Mouse (Mus musculus) forebrain, postnatal 0 days (tissue): ENCODE results near the gene Garem2. TPM values are rescaled to one million over a fixed set of nuclear protein-coding genes. Genes with fewer than 3 reads are reported as not detected.

Source experiments
- ATAC-seq: fragments of 200-750 bp; cut with Nextera tagmentation; 2 replicates; pipeline ENCODE4 v1.8.0; 2017; ENCODE audit warnings: mild to moderate bottlenecking, moderate library complexity
- DNase-seq: peaks from one replicate; pipeline ENCODE4 v3.0.0-alpha.2; 2015
- H3K27ac ChIP-seq: fragments of 300-500 bp; sonication (generic); 2 replicates; pipeline ENCODE4 v1.5.1; 2014; ENCODE audit warnings: low read depth, mild to moderate bottlenecking, antibody characterized with exemption, low read length, moderate library complexity, mixed read lengths
- H3K27me3 ChIP-seq: fragments of 300-500 bp; sonication (generic); 2 replicates; pipeline ENCODE4 v1.6.1; 2014; ENCODE audit warnings: mild to moderate bottlenecking, low read length, mixed read lengths; ENCODE audit not compliant: insufficient read depth
- H3K36me3 ChIP-seq: fragments of 300-500 bp; sonication (generic); 2 replicates; pipeline ENCODE4 v1.6.1; 2014; ENCODE audit warnings: mild to moderate bottlenecking, moderate library complexity; ENCODE audit not compliant: insufficient read depth
- H3K4me1 ChIP-seq: fragments of 300-500 bp; sonication (generic); 2 replicates; pipeline ENCODE4 v1.6.1; 2014; ENCODE audit warnings: antibody characterized with exemption; ENCODE audit not compliant: insufficient read depth
- H3K4me2 ChIP-seq: fragments of 300-500 bp; sonication (generic); 2 replicates; pipeline ENCODE4 v1.6.1; 2014; ENCODE audit warnings: low read depth, mild to moderate bottlenecking, moderate library complexity
- H3K4me3 ChIP-seq: fragments of 300-500 bp; sonication (generic); 2 replicates; pipeline ENCODE4 v1.5.1; 2014; ENCODE audit warnings: low read depth, low read length, mixed read lengths
- H3K9ac ChIP-seq: fragments of 300-500 bp; sonication (generic); 2 replicates; pipeline ENCODE4 v1.6.1; 2014; ENCODE audit warnings: mild to moderate bottlenecking
- H3K9me3 ChIP-seq: fragments of 300-500 bp; sonication (generic); 2 replicates; pipeline ENCODE4 v1.6.1; 2016; ENCODE audit warnings: low read length
- CTCF ChIP-seq: sonication (generic); IDR thresholded peaks from 2 replicates; pipeline ENCODE4 v1.5.1; 2016; ENCODE audit warnings: antibody characterized with exemption, control low read depth, low read depth
- WGBS: fragments of 180-500 bp; shearing (Covaris S2); extraction: QIAGEN DNeasy Blood & Tissue Kit; methylation state at CpG from one replicate; pipeline ENCODE4 v1.1.7; 2014; 5-methylcytosine and 5-hydroxymethylcytosine counted together
- polyA plus RNA-seq: library from polyadenylated mRNA; unstranded; fragments of >200 nt; fragmentation: Nextera tagmentation; extraction: Ambion mirVana; gene quantifications from 2 replicates; pipeline ENCODE4 v1.2.1, GENCODE M21; 2015
- total RNA-seq: library from RNA; depleted of rRNA; stranded (reverse); fragments of >200 nt; gene quantifications from 2 replicates; pipeline ENCODE4 v1.2.3, GENCODE M21; 2014

Gene Garem2
- total and polyA plus RNA-seq, 2 experiments from 2014 or later, result 7.2 to 10.4 TPM

DNA sequence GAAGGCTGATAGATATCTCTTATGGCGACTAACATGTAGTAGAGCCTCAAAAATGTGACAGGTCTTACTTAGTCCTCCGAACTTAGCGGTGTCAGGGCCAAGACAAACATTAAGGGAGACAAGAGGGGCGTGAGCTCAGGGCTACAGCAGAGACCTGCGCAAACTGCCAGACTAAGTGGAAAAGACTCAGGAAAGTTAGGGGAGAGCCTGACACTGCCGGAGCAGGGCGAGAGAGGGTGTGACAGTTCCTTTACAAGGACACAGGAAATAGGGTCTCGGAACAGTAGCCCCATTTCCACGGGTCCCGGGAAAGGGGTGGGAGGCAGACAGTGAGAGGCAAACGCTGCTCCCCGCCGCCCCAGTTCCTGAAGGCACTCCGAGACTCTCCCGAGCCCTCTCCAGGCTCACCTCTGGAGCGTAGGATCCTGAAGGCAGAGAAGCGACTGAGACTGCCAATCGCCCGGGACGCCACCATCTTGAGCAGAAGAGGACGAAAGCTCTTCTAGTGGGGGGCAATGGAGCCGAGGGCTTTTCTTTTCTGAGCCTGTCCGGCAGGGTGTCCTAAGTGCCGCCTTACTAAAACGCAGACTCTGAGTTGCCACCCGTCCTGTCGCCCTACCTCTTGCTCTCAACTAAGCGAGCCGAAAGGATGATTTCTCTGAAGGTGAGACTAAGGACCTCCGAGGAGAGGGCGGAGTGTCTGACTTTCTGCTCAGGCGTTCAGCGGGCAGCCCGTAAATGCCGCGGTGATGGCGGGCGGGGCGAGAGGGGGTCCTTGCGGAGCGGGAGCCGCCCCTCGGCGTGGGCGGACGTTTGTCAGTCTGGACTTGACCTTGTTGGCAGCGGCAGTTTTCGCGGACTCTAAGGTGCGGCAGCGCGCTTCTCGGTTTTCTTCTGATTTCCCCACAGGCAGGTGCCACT is 49.8 kb downstream of the Garem2 start, which contains the start of the genes Hadha and Hadhb:
Gene Hadha, minus strand, starts transcription at position 689 of the 921 bp plus-strand sequence.
Gene Hadhb, plus strand, starts transcription at position 775 of the 921 bp plus-strand sequence.
- peak within 1 kb of the TSS; percentile 66 for H3K4me2 ChIP-seq
- H3K27me3 ChIP-seq, result no peaks in the 10 kb centered on the region
- H3K9ac ChIP-seq, result peak within 1 kb of the TSS; percentile 76
- ATAC-seq, result peak; percentile 91
- 2% methylated on average over 53 of the region's 53 CpGs for WGBS
- peak within 1 kb of the TSS; percentile 91 for H3K27ac ChIP-seq
- peak; percentile 46; the same call in 1 of the 2 replicates for TF ChIP-seq CTCF
- peaks cover 13% of the 10 kb centered on the region for H3K4me1 ChIP-seq
- DNase-seq, result peak; percentile 94
- no peaks in the 10 kb centered on the region for H3K9me3 ChIP-seq
- peak within 1 kb of the TSS; percentile 75 for H3K4me3 ChIP-seq
- no peaks in the 10 kb centered on the region for H3K36me3 ChIP-seq

GRCm38 (mm10) chr5:30155395-30155792 is 50.4 kb downstream of the Garem2 start:
- Histone ChIP-seq H3K4me2 (peak overlapping the region; percentile 66), H3K9me3 (no peaks in the 10 kb centered on the region), H3K4me1 (peaks cover 13% of the 10 kb centered on the region), H3K9ac (peak overlapping the region; percentile 76), H3K27ac (peak overlapping the region; percentile 91), H3K4me3 (peak overlapping the region; percentile 75), H3K36me3 (no peaks in the 10 kb centered on the region), H3K27me3 (no peaks in the 10 kb centered on the region)
- DNase-seq (no peak), ATAC-seq (peak; percentile 75)
- TF ChIP-seq CTCF, result no peak
- WGBS, result under 1% methylated on average over 31 of the region's 31 CpGs

GRCm38 (mm10) chr5:30155821-30156629 is 51.1 kb downstream of the Garem2 start:
- H3K27me3 ChIP-seq, result no peaks in the 10 kb centered on the region
- 31% methylated on average over 13 of the region's 13 CpGs for WGBS
- H3K4me1 ChIP-seq, result peaks cover 13% of the 10 kb centered on the region
- no peaks in the 10 kb centered on the region for H3K36me3 ChIP-seq
- peak overlapping the region; percentile 75 for H3K4me3 ChIP-seq
- H3K27ac ChIP-seq, result peak overlapping the region; percentile 91
- TF ChIP-seq CTCF, result no peak
- H3K4me2 ChIP-seq, result peak overlapping the region; percentile 66
- ATAC-seq (no peak; the same call in 1 of the 2 replicates), DNase-seq (no peak)
- H3K9ac ChIP-seq, result peak overlapping the region; percentile 76
- H3K9me3 ChIP-seq, result no peaks in the 10 kb centered on the region

GRCm38 (mm10) chr5:30159601-30160000 is 54.6 kb downstream of the Garem2 start:
- no peaks in the 10 kb centered on the region for H3K27me3 ChIP-seq
- no peak for TF ChIP-seq CTCF
- no peak overlapping the region for H3K9ac ChIP-seq
- no peaks in the 10 kb centered on the region for H3K36me3 ChIP-seq
- no peak overlapping the region for H3K4me2 ChIP-seq
- ATAC-seq (no peak), DNase-seq (no peak)
- peaks cover 13% of the 10 kb centered on the region for H3K4me1 ChIP-seq
- no peaks in the 10 kb centered on the region for H3K9me3 ChIP-seq
- 87% methylated on average over 6 of the region's 6 CpGs for WGBS
- H3K4me3 ChIP-seq, result no peak overlapping the region
- H3K27ac ChIP-seq, result no peak overlapping the region

DNA sequence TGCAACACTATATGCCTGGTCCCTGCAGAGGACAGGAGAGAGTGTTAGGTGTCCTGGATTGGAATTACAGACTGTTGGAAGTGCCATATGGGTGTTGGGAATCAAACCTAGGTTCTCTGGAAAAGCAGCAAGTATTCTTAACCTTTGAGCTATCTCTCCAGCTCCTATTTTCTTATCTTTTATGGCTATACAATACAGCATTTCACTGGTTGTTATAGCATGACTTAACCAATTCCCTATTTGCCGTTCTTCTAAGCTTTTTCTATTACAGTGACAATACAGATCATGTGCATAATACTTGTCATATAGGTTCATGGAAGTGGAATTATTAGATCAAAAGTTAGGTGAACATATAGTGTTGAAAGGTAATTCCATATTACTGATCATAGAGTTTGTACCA is 56.9 kb downstream of the Garem2 start:
- DNase-seq, result no peak

DNA sequence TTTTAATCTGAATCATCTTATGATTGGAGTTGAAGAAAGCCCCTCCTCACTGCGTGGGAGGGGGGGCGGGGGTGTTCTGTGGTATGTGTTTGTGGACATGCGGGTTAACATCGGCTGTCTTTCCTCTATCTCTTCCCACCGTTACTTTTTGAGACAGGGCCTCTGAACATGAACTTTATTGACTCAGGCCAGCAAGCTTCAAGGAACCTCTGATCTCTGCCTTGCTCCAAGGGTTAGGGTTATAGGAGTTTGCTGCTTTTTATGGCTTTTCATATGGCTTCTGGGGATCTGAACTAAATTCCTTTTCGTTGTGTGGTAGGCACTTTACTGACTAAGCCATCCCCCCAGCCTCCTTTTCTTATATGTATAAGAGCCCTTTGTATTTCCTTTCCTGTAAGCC is 57.4 kb downstream of the Garem2 start:
- 89% methylated on average over 6 of the region's 6 CpGs for WGBS
- H3K4me3 ChIP-seq, result no peak overlapping the region
- DNase-seq (no peak), ATAC-seq (no peak)
- H3K9ac ChIP-seq, result no peak overlapping the region
- no peak overlapping the region for H3K27ac ChIP-seq
- no peak overlapping the region for H3K4me2 ChIP-seq
- H3K4me1 ChIP-seq, result no peaks in the 10 kb centered on the region
- peaks cover 17% of the 10 kb centered on the region; the same call in 1 of the 2 replicates for H3K36me3 ChIP-seq
- no peak for TF ChIP-seq CTCF
- no peaks in the 10 kb centered on the region for H3K9me3 ChIP-seq
- no peaks in the 10 kb centered on the region for H3K27me3 ChIP-seq

More for the DNA sequence above, 56.9 kb downstream of the Garem2 start:
- Histone ChIP-seq H3K27ac (no peak overlapping the region), H3K9ac (no peak overlapping the region), H3K4me2 (no peak overlapping the region), H3K9me3 (no peaks in the 10 kb centered on the region), H3K4me1 (peaks cover 4% of the 10 kb centered on the region; the same call in 1 of the 2 replicates), H3K36me3 (peaks cover 16% of the 10 kb centered on the region; the same call in 1 of the 2 replicates), H3K4me3 (no peak overlapping the region), H3K27me3 (no peaks in the 10 kb centered on the region)
- no peak for TF ChIP-seq CTCF
- 93% methylated on average over 1 of the region's 1 CpGs for WGBS
- no peak for ATAC-seq
